Mouse (Mus musculus) cerebellum, adult 11 months (tissue): Measurements from ENCODE around the gene Coil.
"Not testable (repeated sequence)": the region's sequence is repeated elsewhere in the genome, so short reads cannot be mapped to it uniquely, and the experiment has no call there.

Experiments used
- DNase-seq: peaks from one replicate; pipeline ENCODE4 v3.0.0; 2022

Coil gene

DNA sequence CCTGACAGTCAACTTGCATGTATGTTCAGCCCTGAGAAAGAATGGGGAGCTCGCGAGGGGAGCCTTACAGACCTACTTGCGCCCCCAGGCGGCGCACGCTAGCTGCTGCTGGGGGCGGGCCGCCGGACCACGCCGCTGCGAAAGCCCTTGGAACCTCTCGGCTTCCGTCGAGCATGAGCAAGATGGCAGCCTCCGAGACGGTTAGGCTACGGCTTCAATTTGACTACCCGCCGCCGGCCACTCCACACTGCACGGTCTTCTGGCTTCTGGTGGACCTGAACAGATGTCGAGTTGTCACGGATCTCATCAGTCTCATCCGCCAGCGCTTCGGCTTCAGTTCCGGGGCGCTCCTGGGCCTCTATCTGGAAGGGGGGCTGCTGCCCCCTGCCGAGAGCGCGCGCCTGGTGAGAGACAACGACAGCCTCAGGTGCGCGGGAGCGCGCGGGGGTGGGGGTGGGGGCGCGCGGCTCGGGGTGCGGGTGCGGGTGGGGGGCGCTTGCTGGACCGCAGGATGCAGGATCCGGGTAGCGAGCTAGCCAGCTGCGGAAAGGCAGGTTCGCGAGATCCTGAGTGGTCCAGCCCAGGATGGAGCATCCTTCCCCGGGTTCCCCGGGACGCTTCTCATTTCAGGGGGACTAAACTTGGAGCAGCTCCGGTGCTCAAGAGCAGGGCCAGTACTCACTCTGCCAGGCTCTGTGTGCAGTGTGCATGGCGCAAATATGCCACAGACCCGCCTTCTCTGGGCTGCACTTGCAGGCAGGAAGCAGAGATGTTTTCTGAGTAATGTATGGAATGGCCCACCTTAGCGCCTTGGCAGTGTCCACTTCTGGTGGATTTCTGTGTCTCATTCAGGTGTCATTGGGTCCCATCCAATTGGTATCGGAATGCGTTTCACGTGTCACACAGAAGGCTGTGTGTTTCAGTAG, 4.0 kb downstream of the Coil start:
- peak; percentile 92 for DNase-seq

DNA sequence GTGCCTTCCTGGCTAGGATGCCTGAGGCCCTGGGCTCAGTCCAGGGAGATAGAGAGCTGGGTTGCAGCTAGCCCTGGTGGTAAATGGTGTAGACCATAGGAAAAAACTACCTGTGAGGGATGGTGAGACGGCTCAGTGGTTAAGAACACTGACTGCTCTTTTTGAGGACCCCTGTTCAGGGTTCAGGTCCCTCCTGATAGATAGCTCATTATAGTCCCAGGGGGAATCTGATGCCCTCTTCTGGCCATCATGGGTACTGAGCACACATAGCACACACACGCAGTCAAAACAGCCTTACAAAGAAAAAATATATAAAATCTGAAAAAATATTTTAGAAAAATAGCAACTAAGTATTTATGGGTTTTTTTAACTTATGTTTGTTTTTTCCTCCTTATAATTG, 6.3 kb downstream of the Coil start:
- no peak for DNase-seq

DNA sequence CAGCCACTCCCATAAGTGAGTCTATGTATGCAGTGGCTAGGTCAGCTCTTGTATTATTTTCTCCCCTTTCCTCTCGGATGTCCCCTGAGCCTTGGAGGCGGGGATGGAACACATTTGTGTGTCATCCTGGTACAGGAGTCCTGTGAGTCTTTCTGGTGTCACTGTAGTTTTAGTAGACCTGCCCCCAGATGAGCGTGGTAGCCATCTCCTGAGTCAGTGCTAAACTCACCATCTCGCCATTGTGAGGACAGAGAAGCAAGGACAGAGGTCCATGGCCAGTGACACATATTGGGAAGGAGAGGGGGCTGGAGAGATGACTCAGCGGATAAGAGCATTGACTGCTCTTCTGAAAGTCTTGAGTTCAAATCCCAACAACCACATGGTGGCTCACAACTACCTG, 7.1 kb downstream of the Coil start:
- DNase-seq, result no peak

DNA sequence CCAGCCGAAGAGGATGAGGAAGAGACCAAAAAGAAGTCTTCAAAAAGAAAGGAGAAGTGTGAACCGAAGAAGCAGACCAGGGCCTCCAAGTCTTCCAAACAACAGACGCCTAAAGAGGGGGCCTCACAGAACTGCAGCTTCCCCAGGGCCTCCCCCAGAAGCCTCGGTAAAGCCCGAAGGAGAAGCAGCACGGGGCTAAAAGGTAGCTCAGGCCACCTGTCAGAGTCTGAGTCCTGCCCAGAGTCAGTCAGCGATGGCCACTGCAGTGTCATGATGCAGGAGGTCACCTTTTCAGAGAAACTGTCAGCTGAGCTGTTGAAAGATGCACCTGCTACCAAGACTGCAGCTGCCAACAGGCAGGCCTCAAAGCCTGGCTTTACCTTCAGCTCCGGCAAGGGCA, 11.3 kb downstream of the Coil start:
- DNase-seq, result no peak

DNA sequence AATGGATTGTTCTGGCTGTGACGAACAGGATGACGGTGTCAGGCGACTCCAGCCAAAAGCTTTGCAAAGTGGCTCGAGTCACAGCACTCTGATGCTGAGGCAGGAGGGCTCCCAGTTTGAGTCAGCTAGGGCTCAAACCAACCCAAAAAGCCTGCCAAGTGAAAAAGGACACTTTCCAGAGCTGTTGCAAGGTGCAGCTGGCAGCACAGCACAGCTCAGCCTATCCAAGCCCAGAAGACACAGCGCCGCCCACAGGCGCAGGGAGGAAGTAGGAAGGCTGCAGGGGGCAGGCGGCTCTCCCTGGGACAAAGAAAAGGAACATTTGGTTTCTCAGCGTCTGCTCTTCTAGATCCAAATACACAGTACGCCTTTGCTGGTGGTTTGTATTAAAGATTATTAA, 16.6 kb downstream of the Coil start:
- no peak for DNase-seq

DNA sequence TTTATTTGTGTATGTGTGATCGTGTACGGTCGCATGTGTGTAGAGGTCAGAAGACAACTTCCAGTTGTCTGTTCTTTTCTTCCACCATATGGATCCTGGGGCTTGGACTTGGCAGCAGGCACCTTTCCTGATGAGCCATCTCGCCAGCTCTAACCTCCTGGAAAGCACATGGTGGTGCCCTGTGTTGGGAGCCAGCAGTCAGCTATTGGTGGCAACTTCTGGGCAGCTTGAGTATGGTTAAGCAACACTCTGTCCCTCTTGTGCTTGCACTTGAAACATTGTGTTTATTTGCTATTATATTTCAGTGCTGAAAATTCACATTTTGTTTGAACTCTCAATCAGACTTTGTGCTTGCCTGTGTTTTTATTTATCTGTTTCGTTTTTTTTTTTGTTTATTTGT, 18.9 kb downstream of the Coil start:
- DNase-seq, result no peak

DNA sequence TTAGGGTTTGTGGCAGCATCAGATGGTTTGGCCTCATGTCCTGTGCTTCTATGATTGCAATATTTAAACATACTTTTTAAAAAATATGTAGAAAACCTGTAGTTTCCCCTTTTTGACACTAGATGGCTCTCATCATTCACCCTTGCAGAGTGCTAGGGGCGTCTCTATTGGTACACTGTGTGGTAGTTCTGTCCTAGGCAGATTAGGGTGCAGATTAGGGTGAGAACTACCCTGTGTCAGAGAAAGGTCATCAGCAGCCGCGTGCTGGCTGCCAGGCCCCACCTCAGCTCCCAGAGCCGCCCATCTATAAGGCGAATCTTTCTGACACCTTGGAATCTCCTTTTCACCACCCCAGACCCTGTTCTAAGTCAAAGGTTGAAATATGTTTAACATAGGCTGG, 19.5 kb downstream of the Coil start:
- DNase-seq, result no peak

DNA sequence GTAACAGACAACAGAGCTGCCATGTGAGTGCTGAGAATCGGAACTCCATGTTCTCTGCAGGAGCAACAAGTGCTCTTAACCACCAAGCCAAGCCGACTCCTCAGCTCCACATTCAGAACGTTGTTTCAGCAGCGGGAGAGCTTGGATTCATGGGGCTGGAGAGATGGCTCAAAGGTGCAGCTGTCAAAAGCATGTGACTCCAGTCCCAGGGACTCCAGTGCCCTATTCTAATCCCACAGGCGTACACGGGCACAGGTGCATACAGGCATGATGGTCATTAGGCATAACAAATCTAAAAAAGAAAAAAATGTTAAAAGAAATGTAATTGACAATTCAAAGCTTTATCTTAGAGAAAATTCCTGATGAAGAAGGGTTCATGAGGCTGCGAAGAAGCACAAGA, 23.1 kb downstream of the Coil start:
- DNase-seq, result no peak

DNA sequence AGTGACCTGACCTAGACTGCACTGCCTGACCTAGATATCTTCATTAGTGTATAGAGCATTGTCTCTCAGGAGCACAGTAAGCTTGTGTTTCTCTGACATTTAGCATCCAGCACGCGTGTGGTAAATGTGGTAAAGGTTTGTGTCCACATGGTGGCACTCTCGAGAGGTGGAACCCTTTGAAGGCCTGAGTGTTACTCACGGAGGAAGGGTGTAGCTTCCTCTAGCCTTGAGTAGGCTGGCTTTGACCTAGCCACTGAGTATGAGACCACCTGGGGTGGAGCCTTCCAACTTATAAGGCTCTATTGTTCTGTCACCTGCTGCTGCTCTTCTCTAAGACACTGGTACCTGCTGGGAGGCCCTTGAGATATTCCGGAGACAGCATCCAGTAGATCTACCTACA, 23.6 kb downstream of the Coil start:
- DNase-seq, result no peak

DNA sequence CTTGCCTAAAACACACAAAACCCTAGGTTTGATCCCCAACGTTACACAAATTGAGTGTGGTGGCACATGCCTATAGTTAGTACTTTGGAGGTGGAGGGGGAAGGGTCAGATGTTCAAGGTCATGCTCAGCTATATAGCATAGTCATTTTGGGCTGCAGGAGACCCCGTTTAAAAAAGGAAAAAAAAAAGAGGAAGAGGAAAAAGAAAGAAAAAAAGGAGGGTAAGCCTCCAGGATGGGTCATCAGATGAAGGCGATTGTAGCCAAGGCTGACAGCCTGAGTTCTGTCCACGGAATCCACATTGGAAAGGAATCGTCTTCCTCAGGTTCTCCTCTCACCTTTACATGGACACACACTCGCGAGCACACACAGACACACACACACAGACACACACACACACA, 24.4 kb downstream of the Coil start:
- DNase-seq, result no peak

DNA sequence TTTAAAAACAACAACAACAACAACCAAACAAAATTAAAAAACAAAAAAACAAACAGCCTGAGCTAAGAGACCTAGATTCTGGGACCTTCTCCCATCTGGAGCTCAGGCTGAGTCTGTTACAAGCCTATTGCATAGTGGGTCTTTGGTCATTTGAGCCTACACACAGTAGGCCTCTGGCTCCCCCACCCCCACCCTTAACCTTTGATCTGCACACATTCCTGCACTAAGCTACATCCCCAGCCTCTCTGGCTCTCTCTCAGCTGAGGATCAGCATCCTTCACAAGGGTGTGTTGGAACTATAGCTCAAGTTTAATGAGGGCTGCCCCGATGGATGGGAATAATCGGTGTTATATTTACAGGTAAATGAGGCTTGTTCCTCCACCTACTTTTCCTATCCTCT, 25.6 kb downstream of the Coil start:
- DNase-seq, result no peak

DNA sequence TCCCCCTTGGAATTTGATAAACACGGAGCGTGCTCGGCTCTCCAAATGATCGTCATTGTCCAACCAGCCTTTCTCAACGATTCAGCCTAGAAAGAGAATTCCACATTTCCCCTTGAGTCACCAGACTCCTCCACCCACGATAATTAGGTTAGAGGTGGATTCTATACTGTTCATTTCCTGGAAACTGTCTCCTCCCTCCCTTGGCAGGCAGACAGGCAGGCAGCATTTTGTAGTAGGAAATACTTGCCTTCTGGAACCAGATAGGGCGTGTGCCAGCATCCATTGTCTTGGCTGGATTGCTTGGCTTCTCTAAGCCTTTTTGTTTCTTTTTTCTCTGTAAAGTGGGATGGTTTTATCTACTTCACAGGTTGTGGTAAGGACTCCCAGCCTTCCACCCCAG, 26.4 kb downstream of the Coil start:
- DNase-seq, result no peak

DNA sequence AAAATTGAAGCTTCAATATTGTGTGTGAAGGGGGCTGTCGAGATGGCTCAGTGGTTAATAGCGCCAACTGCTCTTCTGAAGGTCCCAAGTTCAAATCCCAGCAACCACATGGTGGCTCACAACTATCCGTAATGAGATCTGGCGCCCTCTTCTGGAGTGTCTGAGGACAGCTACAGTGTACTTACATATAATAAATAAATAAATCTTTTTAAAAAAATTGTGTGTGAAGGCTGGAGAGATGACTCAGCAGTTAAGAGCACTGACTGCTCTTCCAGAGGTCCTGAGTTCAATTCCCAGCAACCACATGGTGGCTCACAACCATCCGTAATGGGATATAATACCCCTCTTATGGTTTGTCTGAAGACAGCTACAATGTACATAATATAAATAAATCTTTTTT, 27.3 kb downstream of the Coil start:
- not testable (repeated sequence) for DNase-seq

DNA sequence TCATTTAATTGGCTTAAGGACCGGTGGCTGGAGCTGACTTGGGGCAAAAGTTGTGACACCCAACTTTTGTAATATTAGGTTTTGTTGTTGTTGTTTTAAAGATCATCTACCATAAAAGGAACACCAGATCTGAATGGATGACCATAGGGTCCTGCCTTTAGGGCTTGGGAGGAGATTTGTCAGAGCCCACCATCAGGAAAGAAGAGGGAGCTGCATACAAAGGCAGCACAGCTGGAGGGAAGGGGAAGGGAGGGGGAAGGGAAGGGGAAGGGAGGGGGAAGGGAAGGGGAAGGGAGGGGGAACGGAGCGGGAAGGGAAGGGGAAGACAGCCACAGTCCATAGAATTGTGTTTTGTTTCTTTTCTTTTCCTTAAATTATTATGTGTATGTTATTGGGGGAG, 28.4 kb downstream of the Coil start:
- DNase-seq, result no peak

DNA sequence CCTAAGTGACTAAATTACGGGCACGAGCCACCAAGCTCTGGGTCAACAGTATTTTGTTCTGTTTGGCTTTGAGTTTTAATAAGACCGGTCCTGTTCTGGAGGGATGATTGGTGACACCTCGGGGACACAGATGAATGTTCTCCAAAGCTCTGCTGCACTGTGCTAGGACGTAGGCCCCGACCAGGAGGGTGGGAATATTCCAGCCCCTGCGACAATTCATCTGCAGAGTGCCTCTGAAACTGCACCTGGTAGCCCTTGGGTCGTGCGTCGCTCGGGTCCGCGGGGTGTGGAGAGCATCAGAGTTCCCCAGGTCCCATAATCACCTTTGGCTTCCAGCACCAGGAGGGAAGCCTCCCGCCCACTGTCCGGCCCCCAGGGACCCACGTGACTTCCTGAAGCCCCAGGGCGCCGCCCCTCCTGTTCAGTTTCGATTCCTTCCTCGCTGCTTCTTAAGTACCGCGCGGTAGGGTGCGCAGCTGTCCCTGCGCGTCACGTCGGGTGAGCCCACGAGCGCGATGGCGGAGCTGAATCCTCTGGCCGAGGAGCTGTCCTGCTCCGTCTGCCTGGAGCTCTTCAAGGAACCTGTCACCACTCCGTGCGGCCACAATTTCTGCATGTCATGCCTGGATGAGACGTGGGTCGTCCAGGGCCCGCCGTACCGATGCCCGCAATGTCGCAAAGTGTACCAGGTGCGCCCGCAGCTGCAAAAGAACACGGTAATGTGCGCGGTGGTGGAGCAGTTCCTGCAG, 29.1 kb downstream of the Coil start, which contains the start of gene Trim25:
TSS of gene Trim25 (plus strand) at position 403 of the 749 bp plus-strand sequence.
- DNase-seq, result no peak

DNA sequence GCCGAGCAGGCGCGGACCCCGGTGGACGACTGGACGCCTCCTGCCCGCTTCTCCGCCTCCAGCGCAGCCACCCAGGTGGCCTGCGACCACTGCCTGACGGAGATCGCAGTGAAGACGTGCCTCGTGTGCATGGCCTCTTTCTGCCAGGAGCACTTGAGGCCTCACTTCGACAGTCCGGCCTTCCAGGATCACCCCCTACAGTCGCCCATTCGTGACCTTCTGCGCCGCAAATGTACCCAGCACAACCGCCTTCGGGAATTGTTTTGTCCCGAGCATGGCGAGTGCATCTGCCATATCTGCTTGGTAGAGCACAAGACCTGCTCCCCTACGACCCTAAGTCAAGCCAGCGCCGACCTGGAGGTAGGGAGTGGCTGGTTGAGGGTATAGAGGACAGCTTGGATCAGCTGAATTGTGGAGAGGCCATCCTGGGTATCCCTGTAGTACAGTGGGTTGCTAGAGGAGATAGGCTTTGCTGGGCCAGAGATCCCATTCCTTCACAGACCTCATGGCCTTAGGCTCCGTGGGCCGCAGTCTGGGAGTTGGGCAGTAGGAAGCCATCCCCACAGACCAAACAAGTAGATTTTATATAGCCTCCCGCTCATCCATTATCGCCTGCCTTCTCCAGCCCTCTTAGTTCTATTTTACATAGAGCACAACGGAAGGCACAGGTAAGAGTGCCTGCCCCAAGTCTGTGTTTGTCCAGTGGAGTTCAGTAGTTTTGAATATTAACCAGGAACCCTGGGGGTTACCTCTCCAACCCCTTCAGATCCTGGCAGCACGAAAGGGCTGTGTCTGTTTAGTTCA, 29.9 kb downstream of the Coil start:
- DNase-seq, result no peak

DNA sequence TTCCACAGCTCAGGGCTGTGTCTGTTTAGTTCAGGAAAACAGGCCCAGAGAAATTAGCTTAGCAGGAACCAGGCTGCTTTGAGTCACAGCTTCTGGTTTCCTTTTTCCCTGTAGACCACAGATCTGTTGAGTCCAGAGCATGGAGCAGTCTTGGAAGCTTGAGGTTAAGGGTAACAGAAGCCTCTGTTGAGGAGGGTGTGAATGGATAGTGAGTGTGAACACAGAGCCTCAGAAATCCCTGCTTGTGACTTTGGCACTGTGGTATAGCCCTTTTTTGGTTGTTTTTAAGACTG, 30.4 kb downstream of the Coil start:
- no peak for DNase-seq

DNA sequence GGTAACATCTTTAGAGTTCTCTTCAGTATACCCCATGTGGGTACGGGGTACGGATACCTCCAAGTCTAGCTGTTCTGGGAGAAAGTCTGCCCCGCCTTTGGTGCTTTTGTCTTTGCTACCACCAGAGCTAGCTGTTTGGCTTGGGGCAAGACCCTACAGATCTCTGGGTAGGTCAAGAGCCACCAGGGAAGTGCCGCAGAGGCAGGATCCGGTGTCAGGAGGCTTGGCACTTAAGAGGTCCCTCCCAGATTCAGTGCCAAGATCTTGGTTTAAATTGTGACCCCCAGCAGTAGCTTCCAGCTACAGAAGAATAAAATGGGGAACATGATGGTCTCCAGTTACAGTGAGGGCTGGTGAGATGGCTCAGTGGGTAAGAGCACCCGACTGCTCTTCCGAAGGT, 31.5 kb downstream of the Coil start:
- DNase-seq, result no peak

DNA sequence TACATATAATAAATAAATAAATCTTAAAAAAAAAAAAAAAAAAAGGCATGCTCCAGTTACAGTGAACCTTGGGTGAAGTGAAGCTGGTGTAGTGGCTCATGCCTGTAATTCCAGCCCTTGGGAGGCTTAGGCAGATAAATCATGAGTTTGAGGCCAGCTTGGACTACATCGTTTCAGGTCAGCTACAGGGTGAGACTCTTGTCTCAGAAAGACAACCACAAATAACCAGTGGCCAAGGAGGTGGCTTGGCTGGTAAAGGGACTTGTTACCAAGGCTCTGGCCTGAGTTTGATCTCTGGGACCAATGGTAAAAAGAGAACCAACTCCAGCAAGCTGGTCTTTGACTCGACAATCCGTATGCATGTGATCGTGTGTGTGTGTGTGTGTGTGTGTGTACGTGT, 32.0 kb downstream of the Coil start:
- no peak for DNase-seq

DNA sequence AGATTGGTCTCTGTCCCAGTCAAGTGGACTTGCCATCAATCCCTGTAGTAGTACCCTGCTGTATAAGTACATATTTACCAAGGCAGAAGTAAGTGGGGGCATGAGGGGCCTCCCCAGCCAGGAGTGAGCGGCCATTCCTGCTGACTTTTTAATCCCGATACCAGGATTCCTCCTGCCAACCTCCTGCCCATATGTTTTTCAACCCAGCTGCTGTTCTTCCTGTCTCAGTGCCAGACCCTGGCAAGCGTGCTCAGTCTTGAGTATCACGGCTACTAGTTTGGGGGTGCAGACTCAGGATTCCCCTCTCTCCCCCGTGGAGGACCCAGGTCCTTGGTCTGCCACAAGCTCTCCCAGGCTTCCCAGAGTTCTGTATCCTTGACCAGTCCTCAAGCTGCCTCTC, 32.6 kb downstream of the Coil start:
- DNase-seq, result no peak

DNA sequence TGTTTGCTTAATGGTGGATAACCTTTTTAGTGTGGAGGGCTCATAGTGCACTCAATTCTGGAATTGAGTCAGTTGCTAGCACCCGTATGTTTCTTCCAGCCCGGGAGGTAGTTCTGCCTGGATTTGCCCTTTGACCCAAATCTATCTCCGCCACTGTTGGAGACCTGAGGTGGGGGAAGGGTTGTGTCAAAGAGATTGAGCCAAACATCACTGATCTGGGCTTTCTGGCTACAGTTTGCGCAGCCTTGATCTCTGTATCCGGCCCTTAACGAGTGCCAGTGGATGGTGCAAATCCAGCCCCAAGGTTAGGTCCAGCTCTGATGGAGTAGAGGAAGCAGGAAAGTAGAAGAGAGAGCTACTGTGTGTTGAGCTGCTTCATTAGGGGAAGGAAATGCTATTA, 33.0 kb downstream of the Coil start:
- DNase-seq, result no peak

DNA sequence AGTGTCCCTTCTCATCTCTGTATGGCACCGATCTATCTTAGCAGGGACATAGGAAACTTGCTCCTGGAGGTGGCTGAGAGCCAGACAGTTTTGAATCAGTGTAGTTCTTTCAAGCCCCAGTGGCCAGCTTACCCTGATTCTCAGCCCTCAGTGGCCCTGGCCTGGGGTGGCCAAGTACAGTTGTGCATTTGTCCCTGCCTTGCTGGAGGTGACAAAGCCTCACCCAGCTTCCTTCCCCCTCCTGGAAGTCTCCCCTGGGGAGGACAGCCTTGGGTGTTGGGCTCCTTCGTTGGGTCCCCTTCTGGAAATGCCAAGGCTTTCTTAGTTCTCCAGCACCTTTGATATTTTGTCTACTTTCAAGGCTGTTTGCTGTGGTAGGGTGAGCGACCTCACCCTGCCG, 33.7 kb downstream of the Coil start:
- no peak for DNase-seq

DNA sequence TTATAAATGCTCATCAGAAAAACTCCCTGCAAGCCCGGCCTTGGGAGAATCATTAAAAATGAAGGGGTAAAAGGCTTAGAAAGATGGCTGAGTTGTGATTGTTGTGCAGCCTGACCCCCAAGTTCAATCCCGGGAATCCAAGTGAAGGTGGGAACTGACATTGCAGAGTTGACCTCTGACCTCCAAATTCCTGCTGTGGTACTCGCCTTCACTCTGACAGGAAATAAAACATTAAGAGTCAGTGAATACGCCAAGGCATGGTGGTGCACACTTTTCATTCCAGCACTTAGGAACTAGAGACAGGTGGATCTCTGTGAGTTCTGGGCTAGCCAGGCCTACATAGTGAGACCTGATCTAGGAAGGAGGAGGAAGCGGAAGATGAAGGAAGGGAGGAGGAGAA, 35.4 kb downstream of the Coil start:
- DNase-seq, result no peak

DNA sequence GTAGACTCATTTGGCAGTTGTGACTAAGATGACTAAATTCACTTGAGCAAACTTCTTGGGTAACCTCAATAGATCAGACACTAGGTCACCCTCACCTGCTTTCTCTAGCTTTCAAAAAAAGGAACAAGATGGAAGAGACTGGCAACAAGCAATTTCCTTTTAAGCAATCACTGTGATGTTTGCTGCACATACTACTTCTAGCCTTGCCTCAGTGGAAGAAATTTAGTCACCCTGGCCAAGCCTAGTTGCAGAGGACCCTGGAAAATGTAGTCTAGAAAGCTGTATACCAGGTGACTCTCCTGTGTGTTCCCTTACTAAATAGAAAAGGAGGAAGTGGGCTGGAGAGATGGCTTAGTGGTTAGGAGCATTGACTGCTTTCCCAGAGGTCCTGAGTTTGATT, 36.4 kb downstream of the Coil start:
- no peak for DNase-seq
